Mouse (Mus musculus): ENCODE measurements at regions not wholly inside any gene's neighbourhood (a gene's known extent, or its start where the extent isn't known, plus 50 kb on each side); places are given as distances from the start of the nearest gene placed in this dataset.

DNA sequence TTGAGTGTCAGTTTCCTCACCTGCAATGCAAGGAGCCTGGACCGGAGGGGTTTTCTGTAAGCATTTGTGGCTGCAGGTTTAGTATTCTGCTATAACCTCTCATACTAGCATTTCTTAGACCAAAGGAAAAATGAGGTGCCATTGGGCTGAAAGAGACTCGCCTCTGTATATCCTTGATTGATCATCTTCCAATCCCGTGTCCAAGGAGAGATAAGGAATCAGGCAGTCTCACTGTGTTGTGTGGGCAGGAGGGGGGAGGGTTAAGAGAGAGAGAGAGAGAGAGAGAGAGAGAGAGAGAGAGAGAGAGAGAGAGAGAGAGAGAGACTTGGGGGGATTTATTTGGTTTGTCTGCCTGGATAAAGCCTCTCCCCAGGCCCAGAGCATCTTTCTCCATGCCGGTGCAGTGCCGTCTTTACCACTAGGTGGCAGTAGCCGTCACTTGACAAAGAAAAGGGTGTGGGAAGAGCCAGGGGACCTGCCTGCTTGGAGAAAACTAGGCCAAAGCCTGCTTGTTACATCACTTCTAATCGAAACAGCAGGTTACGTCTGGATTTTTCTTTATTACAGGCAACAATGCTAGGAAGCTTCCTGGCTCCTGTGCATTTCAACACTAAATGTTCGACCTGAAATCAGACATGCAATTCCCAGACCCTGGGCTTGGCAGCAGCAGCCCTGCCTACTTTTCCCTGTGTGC, 56.1 kb upstream of the Ces5a start:
- no peaks in the 10 kb centered on the region for H3K4me1 ChIP-seq (replicated peaks; ENCODE audit: control insufficient read depth, insufficient read depth, low read length)
- H3K4me2 ChIP-seq (ENCODE audit: low read depth, low read length, severe bottlenecking): no peak overlapping the region
- DNase-seq (ENCODE audit: low spot score) (peak; percentile 91), ATAC-seq (replicated peaks; ENCODE audit: low FRiP score) (peak; percentile 83)
- no peaks in the 10 kb centered on the region for H3K9me3 ChIP-seq (ENCODE audit: control insufficient read depth, low read length)
- H3K36me3 ChIP-seq (ENCODE audit: control insufficient read depth, insufficient read depth, low read length): no peaks in the 10 kb centered on the region
- no peak overlapping the region for H3K27ac ChIP-seq (ENCODE audit: low read depth, low read length)
- H3K27me3 ChIP-seq (ENCODE audit: control insufficient read depth, insufficient read depth, low read length): no peaks in the 10 kb centered on the region
- no peak overlapping the region for H3K9ac ChIP-seq (ENCODE audit: low read length)
- no peak overlapping the region for H3K4me3 ChIP-seq (ENCODE audit: low read depth, low read length)
- 39% methylated on average over 9 of the region's 9 CpGs for WGBS

GRCm38 (mm10) chr8:93592302-93592651, 56.6 kb upstream of the Ces5a start:
- Histone ChIP-seq H3K4me2 (ENCODE audit: low read depth, low read length, severe bottlenecking) (no peak overlapping the region), H3K27me3 (ENCODE audit: control insufficient read depth, insufficient read depth, low read length) (no peaks in the 10 kb centered on the region), H3K27ac (ENCODE audit: low read depth, low read length) (no peak overlapping the region), H3K4me3 (ENCODE audit: low read depth, low read length) (no peak overlapping the region), H3K9ac (ENCODE audit: low read length) (no peak overlapping the region), H3K36me3 (ENCODE audit: control insufficient read depth, insufficient read depth, low read length) (no peaks in the 10 kb centered on the region), H3K9me3 (ENCODE audit: control insufficient read depth, low read length) (no peaks in the 10 kb centered on the region), H3K4me1 (replicated peaks; ENCODE audit: control insufficient read depth, insufficient read depth, low read length) (no peaks in the 10 kb centered on the region)
- DNase-seq (ENCODE audit: low spot score): no peak
- no peak; the same call in 1 of the 2 replicates for ATAC-seq (replicated peaks; ENCODE audit: low FRiP score)
- WGBS: 14% methylated on average over 3 of the region's 3 CpGs

- Histone ChIP-seq H3K4me2 (ENCODE audit: low read depth, low read length, severe bottlenecking) (no peak overlapping the region), H3K9me3 (ENCODE audit: control insufficient read depth, low read length) (no peaks in the 10 kb centered on the region), H3K4me3 (ENCODE audit: low read depth, low read length) (no peak overlapping the region), H3K4me1 (replicated peaks; ENCODE audit: control insufficient read depth, insufficient read depth, low read length) (no peaks in the 10 kb centered on the region), H3K36me3 (ENCODE audit: control insufficient read depth, insufficient read depth, low read length) (no peaks in the 10 kb centered on the region), H3K27ac (ENCODE audit: low read depth, low read length) (no peak overlapping the region), H3K27me3 (ENCODE audit: control insufficient read depth, insufficient read depth, low read length) (no peaks in the 10 kb centered on the region), H3K9ac (ENCODE audit: low read length) (no peak overlapping the region)
- ATAC-seq (replicated peaks; ENCODE audit: low FRiP score) (no peak), DNase-seq (ENCODE audit: low spot score) (no peak)
- 74% methylated on average over 11 of the region's 11 CpGs for WGBS
Observed at GRCm38 (mm10) chr8:93598613-93599121, 63.0 kb upstream of the Ces5a start.

GRCm38 (mm10) chr8:93599306-93599705, 63.7 kb upstream of the Ces5a start:
- no peaks in the 10 kb centered on the region for H3K9me3 ChIP-seq (ENCODE audit: control insufficient read depth, low read length)
- H3K4me2 ChIP-seq (ENCODE audit: low read depth, low read length, severe bottlenecking): no peak overlapping the region
- H3K27me3 ChIP-seq (ENCODE audit: control insufficient read depth, insufficient read depth, low read length): no peaks in the 10 kb centered on the region
- H3K4me1 ChIP-seq (replicated peaks; ENCODE audit: control insufficient read depth, insufficient read depth, low read length): no peaks in the 10 kb centered on the region
- DNase-seq (ENCODE audit: low spot score): no peak
- no peaks in the 10 kb centered on the region for H3K36me3 ChIP-seq (ENCODE audit: control insufficient read depth, insufficient read depth, low read length)
- no peak for ATAC-seq (replicated peaks; ENCODE audit: low FRiP score)
- no peak overlapping the region for H3K4me3 ChIP-seq (ENCODE audit: low read depth, low read length)
- no peak overlapping the region for H3K27ac ChIP-seq (ENCODE audit: low read depth, low read length)
- 74% methylated on average over 9 of the region's 9 CpGs for WGBS
- no peak overlapping the region for H3K9ac ChIP-seq (ENCODE audit: low read length)

- no peak for DNase-seq (ENCODE audit: low spot score)
- ATAC-seq (replicated peaks; ENCODE audit: low FRiP score): no peak
- no peaks in the 10 kb centered on the region for H3K36me3 ChIP-seq (ENCODE audit: control insufficient read depth, insufficient read depth, low read length)
Observed at GRCm38 (mm10) chr8:93599776-93600175, 64.1 kb upstream of the Ces5a start.

GRCm38 (mm10) chr8:93626807-93627526, 91.3 kb upstream of the Ces5a start:
- Histone ChIP-seq H3K4me1 (replicated peaks; ENCODE audit: control insufficient read depth, insufficient read depth, low read length) (peaks cover 5% of the 10 kb centered on the region; the same call in 1 of the 2 replicates), H3K4me3 (ENCODE audit: low read depth, low read length) (no peak overlapping the region), H3K9ac (ENCODE audit: low read length) (no peak overlapping the region), H3K36me3 (ENCODE audit: control insufficient read depth, insufficient read depth, low read length) (no peaks in the 10 kb centered on the region), H3K9me3 (ENCODE audit: control insufficient read depth, low read length) (no peaks in the 10 kb centered on the region), H3K4me2 (ENCODE audit: low read depth, low read length, severe bottlenecking) (peak overlapping the region; percentile 28; the same call in 1 of the 2 replicates), H3K27ac (ENCODE audit: low read depth, low read length) (no peak overlapping the region), H3K27me3 (ENCODE audit: control insufficient read depth, insufficient read depth, low read length) (no peaks in the 10 kb centered on the region)
- 19% methylated on average over 18 of the region's 18 CpGs for WGBS
- DNase-seq (ENCODE audit: low spot score) (peak; percentile 85), ATAC-seq (replicated peaks; ENCODE audit: low FRiP score) (peak; percentile 83)

More at GRCm38 (mm10) chr8:93599776-93600175, 64.1 kb upstream of the Ces5a start:
- Histone ChIP-seq H3K9me3 (ENCODE audit: control insufficient read depth, low read length) (no peaks in the 10 kb centered on the region), H3K27ac (ENCODE audit: low read depth, low read length) (no peak overlapping the region), H3K4me1 (replicated peaks; ENCODE audit: control insufficient read depth, insufficient read depth, low read length) (no peaks in the 10 kb centered on the region), H3K4me2 (ENCODE audit: low read depth, low read length, severe bottlenecking) (no peak overlapping the region), H3K27me3 (ENCODE audit: control insufficient read depth, insufficient read depth, low read length) (no peaks in the 10 kb centered on the region), H3K4me3 (ENCODE audit: low read depth, low read length) (no peak overlapping the region), H3K9ac (ENCODE audit: low read length) (no peak overlapping the region)
- 69% methylated on average over 8 of the region's 8 CpGs for WGBS

GRCm38 (mm10) chr8:93627626-93628025, 92.0 kb upstream of the Ces5a start:
- Histone ChIP-seq H3K9ac (ENCODE audit: low read length) (no peak overlapping the region), H3K4me1 (replicated peaks; ENCODE audit: control insufficient read depth, insufficient read depth, low read length) (peaks cover 5% of the 10 kb centered on the region; the same call in 1 of the 2 replicates), H3K27ac (ENCODE audit: low read depth, low read length) (no peak overlapping the region), H3K4me3 (ENCODE audit: low read depth, low read length) (no peak overlapping the region), H3K9me3 (ENCODE audit: control insufficient read depth, low read length) (no peaks in the 10 kb centered on the region), H3K4me2 (ENCODE audit: low read depth, low read length, severe bottlenecking) (no peak overlapping the region), H3K27me3 (ENCODE audit: control insufficient read depth, insufficient read depth, low read length) (no peaks in the 10 kb centered on the region), H3K36me3 (ENCODE audit: control insufficient read depth, insufficient read depth, low read length) (no peaks in the 10 kb centered on the region)
- no peak for DNase-seq (ENCODE audit: low spot score)
- no peak for ATAC-seq (replicated peaks; ENCODE audit: low FRiP score)
- 87% methylated on average over 6 of the region's 6 CpGs for WGBS

GRCm38 (mm10) chr8:93632896-93633295, 97.3 kb upstream of the Ces5a start:
- Histone ChIP-seq H3K4me2 (ENCODE audit: low read depth, low read length, severe bottlenecking) (no peak overlapping the region), H3K4me3 (ENCODE audit: low read depth, low read length) (no peak overlapping the region), H3K27me3 (ENCODE audit: control insufficient read depth, insufficient read depth, low read length) (no peaks in the 10 kb centered on the region), H3K27ac (ENCODE audit: low read depth, low read length) (no peak overlapping the region), H3K4me1 (replicated peaks; ENCODE audit: control insufficient read depth, insufficient read depth, low read length) (no peaks in the 10 kb centered on the region), H3K9me3 (ENCODE audit: control insufficient read depth, low read length) (no peaks in the 10 kb centered on the region), H3K36me3 (ENCODE audit: control insufficient read depth, insufficient read depth, low read length) (no peaks in the 10 kb centered on the region), H3K9ac (ENCODE audit: low read length) (no peak overlapping the region)
- no peak for ATAC-seq (replicated peaks; ENCODE audit: low FRiP score)
- 91% methylated on average over 8 of the region's 8 CpGs for WGBS
- DNase-seq (ENCODE audit: low spot score): no peak
